Mouse (Mus musculus) midbrain, embryonic 14.5 days (tissue): Measurements from ENCODE around the gene Psrc1. TPM values are rescaled to one million over a fixed set of nuclear protein-coding genes. Genes with fewer than 3 reads are reported as not detected.

Experiments used
- ATAC-seq: fragments of 200-750 bp; cut with Nextera tagmentation; 2 replicates; pipeline ENCODE4 v1.8.0; 2017; ENCODE audit warnings: moderate number of reproducible peaks, moderate library complexity; ENCODE audit not compliant: low FRiP score, low TSS enrichment
- DNase-seq: peaks from one replicate; pipeline ENCODE4 v3.0.0-alpha.2; 2015
- H3K27ac ChIP-seq: fragments of 300-500 bp; sonication (generic); replicated peaks from 2 replicates; pipeline ENCODE4 v1.5.1; 2014; ENCODE audit warnings: mild to moderate bottlenecking, low read depth, low read length, moderate library complexity
- H3K27me3 ChIP-seq: fragments of 300-500 bp; sonication (generic); 2 replicates; pipeline ENCODE4 v1.6.1; 2014; ENCODE audit warnings: low read length, control low read depth, mixed read lengths; ENCODE audit not compliant: control insufficient read depth, insufficient read depth
- H3K36me3 ChIP-seq: fragments of 300-500 bp; sonication (generic); 2 replicates; pipeline ENCODE4 v1.6.1; 2014; ENCODE audit warnings: low read length, control low read depth; ENCODE audit not compliant: control insufficient read depth, insufficient read depth
- H3K4me1 ChIP-seq: fragments of 300-500 bp; sonication (generic); 2 replicates; pipeline ENCODE4 v1.6.1; 2014; ENCODE audit warnings: mild to moderate bottlenecking, antibody characterized with exemption, low read length, control low read depth; ENCODE audit not compliant: control insufficient read depth, insufficient read depth
- H3K4me2 ChIP-seq: fragments of 300-500 bp; sonication (generic); 2 replicates; pipeline ENCODE4 v1.6.1; 2014; ENCODE audit warnings: mild to moderate bottlenecking, low read length, moderate library complexity
- H3K4me3 ChIP-seq: fragments of 300-500 bp; sonication (generic); replicated peaks from 2 replicates; pipeline ENCODE4 v1.5.1; 2014; ENCODE audit warnings: low read depth, low read length
- H3K9ac ChIP-seq: fragments of 300-500 bp; sonication (generic); replicated peaks from 2 replicates; pipeline ENCODE4 v1.6.1; 2014; ENCODE audit warnings: mild to moderate bottlenecking, low read length, moderate library complexity
- H3K9me3 ChIP-seq: fragments of 300-500 bp; sonication (generic); 2 replicates; pipeline ENCODE4 v1.6.1; 2016; ENCODE audit warnings: low read length, control low read depth, mixed read lengths; ENCODE audit not compliant: control insufficient read depth
- WGBS: fragments of 180-500 bp; shearing (Covaris S2); extraction: QIAGEN DNeasy Blood & Tissue Kit; methylation state at CpG from one replicate; pipeline ENCODE4 v1.1.7; 2014; 5-methylcytosine and 5-hydroxymethylcytosine counted together
- polyA plus RNA-seq: library from polyadenylated mRNA; unstranded; fragments of >200 nt; fragmentation: Nextera tagmentation; extraction: Ambion mirVana; gene quantifications from 2 replicates; pipeline ENCODE4 v1.2.1, GENCODE M21; 2014

The Psrc1 gene
- polyA plus RNA-seq, 1 experiment from 2014 or later = 12.4 TPM

GRCm38 (mm10) chr3:108378875-108379663 is 4.6 kb upstream of the Psrc1 start:
- DNase-seq (no peak), ATAC-seq (no peak)
- Histone ChIP-seq H3K4me2 (no peak overlapping the region), H3K4me1 (peaks cover 2% of the 10 kb centered on the region; the same call in 1 of the 2 replicates), H3K27me3 (no peaks in the 10 kb centered on the region), H3K27ac (no peak overlapping the region), H3K9me3 (no peaks in the 10 kb centered on the region), H3K9ac (no peak overlapping the region), H3K36me3 (no peaks in the 10 kb centered on the region), H3K4me3 (no peak overlapping the region)
- 78% methylated on average over 7 of the region's 7 CpGs for WGBS

- Histone ChIP-seq H3K4me3 (no peak overlapping the region), H3K9ac (no peak overlapping the region), H3K27me3 (no peaks in the 10 kb centered on the region), H3K4me2 (no peak overlapping the region), H3K36me3 (no peaks in the 10 kb centered on the region), H3K4me1 (peaks cover 9% of the 10 kb centered on the region; the same call in 1 of the 2 replicates), H3K27ac (no peak overlapping the region), H3K9me3 (no peaks in the 10 kb centered on the region)
- WGBS = 72% methylated on average over 6 of the region's 6 CpGs
- DNase-seq = no peak
- ATAC-seq = no peak
Measured at GRCm38 (mm10) chr3:108380695-108381094, 2.9 kb upstream of the Psrc1 start.

GRCm38 (mm10) chr3:108381945-108382875 is 1.4 kb upstream of the Psrc1 start:
- ATAC-seq (no peak), DNase-seq (no peak)
- peaks cover 9% of the 10 kb centered on the region; the same call in 1 of the 2 replicates for H3K4me1 ChIP-seq
- WGBS = 89% methylated on average over 14 of the region's 14 CpGs
- no peak overlapping the region for H3K4me2 ChIP-seq
- no peaks in the 10 kb centered on the region for H3K36me3 ChIP-seq
- no peaks in the 10 kb centered on the region for H3K27me3 ChIP-seq
- H3K4me3 ChIP-seq = no peak overlapping the region
- no peak overlapping the region for H3K27ac ChIP-seq
- no peaks in the 10 kb centered on the region for H3K9me3 ChIP-seq
- no peak overlapping the region for H3K9ac ChIP-seq

- H3K27me3 ChIP-seq = no peaks in the 10 kb centered on the region
- H3K9ac ChIP-seq = no peak overlapping the region
- H3K9me3 ChIP-seq = no peaks in the 10 kb centered on the region
- no peaks in the 10 kb centered on the region for H3K36me3 ChIP-seq
- DNase-seq = no peak
- peaks cover 9% of the 10 kb centered on the region; the same call in 1 of the 2 replicates for H3K4me1 ChIP-seq
- peak overlapping the region; percentile 65 for H3K4me2 ChIP-seq
- H3K27ac ChIP-seq = no peak overlapping the region
- H3K4me3 ChIP-seq = peak overlapping the region; percentile 50
- 41% methylated on average over 2 of the region's 2 CpGs for WGBS
- no peak for ATAC-seq
Measured at GRCm38 (mm10) chr3:108384425-108384824, 786 bp downstream of the Psrc1 start.

- no peaks in the 10 kb centered on the region for H3K9me3 ChIP-seq
- peaks cover 9% of the 10 kb centered on the region; the same call in 1 of the 2 replicates for H3K4me1 ChIP-seq
- ATAC-seq (no peak), DNase-seq (no peak)
- 93% methylated on average over 10 of the region's 10 CpGs for WGBS
- peaks cover 1% of the 10 kb centered on the region; the same call in 1 of the 2 replicates for H3K36me3 ChIP-seq
- H3K4me3 ChIP-seq = no peak overlapping the region
- no peaks in the 10 kb centered on the region for H3K27me3 ChIP-seq
- no peak overlapping the region for H3K9ac ChIP-seq
- H3K4me2 ChIP-seq = no peak overlapping the region
- H3K27ac ChIP-seq = no peak overlapping the region
Measured at GRCm38 (mm10) chr3:108386186-108386585, 2.5 kb downstream of the Psrc1 start.

GRCm38 (mm10) chr3:108389111-108389545 is 5.5 kb downstream of the Psrc1 start:
- Histone ChIP-seq H3K9ac (no peak overlapping the region), H3K27ac (0 out of 2 replicates have a peak overlapping the region, but pooled peaks have one; percentile 3), H3K4me1 (peaks cover 6% of the 10 kb centered on the region; the same call in 1 of the 2 replicates), H3K4me3 (no peak overlapping the region), H3K27me3 (no peaks in the 10 kb centered on the region), H3K36me3 (peaks cover 30% of the 10 kb centered on the region), H3K9me3 (no peaks in the 10 kb centered on the region), H3K4me2 (no peak overlapping the region)
- peak; percentile 80 for ATAC-seq
- 1% methylated on average over 5 of the region's 5 CpGs for WGBS
- DNase-seq = peak; percentile 97

- ATAC-seq = no peak
Measured at GRCm38 (mm10) chr3:108392299-108392698, 8.7 kb downstream of the Psrc1 start.

GRCm38 (mm10) chr3:108392793-108393192 is 9.2 kb downstream of the Psrc1 start:
- H3K36me3 ChIP-seq = peaks cover 67% of the 10 kb centered on the region
- no peak overlapping the region for H3K9ac ChIP-seq

More at GRCm38 (mm10) chr3:108392299-108392698, 8.7 kb downstream of the Psrc1 start:
- no peak for DNase-seq
- 18% methylated on average over 10 of the region's 10 CpGs for WGBS
- Histone ChIP-seq H3K36me3 (peaks cover 62% of the 10 kb centered on the region), H3K4me2 (no peak overlapping the region), H3K4me3 (no peak overlapping the region), H3K9ac (no peak overlapping the region), H3K9me3 (no peaks in the 10 kb centered on the region), H3K27ac (no peak overlapping the region), H3K4me1 (no peaks in the 10 kb centered on the region), H3K27me3 (no peaks in the 10 kb centered on the region)

More at GRCm38 (mm10) chr3:108392793-108393192, 9.2 kb downstream of the Psrc1 start:
- Histone ChIP-seq H3K9me3 (no peaks in the 10 kb centered on the region), H3K27ac (no peak overlapping the region), H3K4me2 (no peak overlapping the region), H3K4me1 (no peaks in the 10 kb centered on the region), H3K27me3 (no peaks in the 10 kb centered on the region), H3K4me3 (no peak overlapping the region)
- 41% methylated on average over 15 of the region's 15 CpGs for WGBS
- no peak for ATAC-seq
- DNase-seq = no peak
